Mouse (Mus musculus) lung, postnatal 10 days (tissue): ENCODE measurements around the gene Foxn1.

Source experiments
- DNase-seq: peaks from one replicate; pipeline ENCODE4 v3.0.0; 2021

Gene Foxn1

DNA sequence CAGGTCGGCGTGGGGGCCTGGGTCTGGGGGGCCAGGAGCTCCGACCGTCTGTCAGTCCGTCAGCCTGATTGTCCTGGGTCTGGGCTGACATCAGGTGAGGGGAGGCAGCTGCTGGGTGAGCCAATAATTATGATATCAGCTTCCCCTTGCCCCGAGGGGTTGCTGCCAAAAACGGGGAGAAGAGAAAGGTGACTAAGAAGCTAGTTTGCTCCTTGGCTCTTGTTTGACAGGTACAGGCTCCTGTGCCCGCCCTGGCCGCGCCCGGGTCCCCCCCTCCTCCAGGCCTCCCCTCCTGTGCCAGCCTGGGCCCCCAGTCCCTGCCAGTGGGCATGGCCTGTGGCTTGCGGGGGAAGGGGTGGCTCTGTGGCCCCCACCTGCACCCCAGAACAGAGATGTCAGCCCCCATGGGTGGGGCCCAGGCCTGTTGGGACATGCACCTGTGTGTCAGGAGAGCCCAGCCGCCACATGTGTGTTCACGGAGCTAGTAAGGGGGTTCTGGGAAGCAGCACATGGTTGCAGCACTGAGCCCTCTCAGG, at the start of gene Foxn1:
Gene Foxn1, minus strand, starts transcription at position 51 of the 536 bp plus-strand sequence.
- DNase-seq, result no peak

DNA sequence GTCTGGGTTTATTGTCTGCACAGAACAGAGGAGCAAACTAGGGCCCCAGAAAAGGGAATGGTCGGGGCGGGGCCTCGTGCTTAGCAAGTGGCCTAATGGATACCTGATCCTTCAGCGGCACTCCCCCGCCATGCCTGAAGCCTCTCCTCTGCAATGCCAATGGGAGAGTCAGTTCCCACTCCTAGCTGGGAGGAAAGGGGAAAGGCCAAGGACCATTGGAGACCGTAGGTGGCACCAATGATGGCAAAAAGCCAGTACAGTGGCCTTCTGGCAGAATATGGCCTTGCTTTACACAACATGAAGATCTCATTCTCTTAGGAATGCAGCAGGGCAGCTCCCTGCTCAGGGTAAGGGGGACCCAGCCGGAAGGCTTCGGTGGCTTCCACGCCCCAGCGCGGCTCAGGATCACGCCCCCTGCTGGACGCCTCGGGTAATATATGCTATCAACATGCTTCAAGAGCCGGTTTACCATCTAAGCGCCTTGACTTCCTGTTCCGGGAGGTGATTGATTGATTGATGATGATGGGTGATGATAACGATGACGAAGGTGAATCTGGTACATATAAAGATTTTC, 49.5 kb upstream of the Foxn1 start:
- peak; percentile 72 for DNase-seq

DNA sequence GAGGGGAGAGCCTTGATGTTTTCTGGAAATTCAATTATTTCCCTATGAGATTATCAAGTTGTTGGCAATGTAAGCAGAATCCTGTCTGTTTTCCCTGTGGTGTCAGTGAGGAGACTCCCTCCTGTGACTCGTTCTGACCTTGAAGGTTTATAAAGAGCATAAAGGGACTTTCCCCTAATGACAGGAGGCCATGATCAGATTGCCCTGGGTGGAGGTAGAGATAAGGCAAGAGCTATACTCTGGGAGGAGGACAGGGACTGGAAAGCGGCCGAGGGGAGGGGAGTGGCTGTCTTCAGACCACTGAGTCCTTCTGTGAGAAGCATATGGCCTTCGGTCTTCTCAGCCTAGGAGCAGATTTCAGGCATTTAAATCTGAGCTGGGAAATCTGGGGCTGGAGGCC, 47.7 kb upstream of the Foxn1 start:
- DNase-seq, result no peak

DNA sequence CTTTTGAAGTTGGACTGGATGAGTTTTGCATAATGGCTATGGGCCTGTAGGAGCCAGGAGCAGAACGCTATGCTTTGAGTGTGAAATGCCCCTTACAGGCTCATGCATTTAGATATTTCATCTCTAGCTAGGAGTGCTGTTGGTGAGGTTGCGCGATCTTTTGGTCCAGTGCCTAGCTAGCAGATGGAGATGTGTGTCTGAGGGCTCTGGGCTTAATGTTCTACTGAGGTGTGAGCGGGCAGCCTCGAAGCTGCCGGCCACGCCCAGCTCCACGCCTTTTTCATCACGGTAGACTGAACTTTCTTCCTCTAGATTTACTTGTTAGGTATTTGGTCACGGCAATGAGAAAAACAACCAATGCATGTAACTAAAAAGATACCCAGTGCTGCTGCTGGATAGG, 44.8 kb upstream of the Foxn1 start:
- no peak for DNase-seq

DNA sequence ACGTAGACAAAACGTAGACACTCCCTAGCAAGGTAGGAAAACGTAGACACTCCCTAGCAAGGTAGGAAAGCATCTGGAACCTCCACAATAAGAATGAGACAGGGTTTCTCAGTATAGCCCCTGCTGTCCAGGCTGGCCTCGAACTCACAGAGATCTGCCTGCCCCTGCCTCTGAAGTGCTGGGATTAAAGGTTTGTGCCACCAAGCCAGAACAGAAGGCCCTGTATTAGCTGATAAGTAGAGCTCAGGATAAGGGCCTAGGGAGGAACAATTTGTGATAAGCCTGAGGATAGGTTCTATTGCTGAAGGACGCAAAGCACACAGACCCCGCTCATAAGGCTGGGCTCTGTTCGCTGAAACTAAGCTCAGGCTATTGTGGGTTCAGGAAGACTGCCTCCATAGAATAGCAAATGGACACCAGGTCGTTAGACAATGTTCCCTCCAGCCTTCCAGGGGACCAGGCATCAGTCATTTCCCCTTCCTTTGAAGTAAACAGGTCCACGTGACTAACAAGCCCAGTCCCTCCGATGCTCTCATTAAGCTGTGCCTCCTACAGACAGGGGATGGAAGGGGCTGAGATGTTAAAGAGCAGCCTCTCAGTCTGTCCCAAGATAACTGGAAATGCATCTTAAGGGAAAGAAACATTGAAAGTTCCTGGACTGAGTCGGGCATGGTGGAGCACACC, 44.0 kb upstream of the Foxn1 start:
- DNase-seq, result no peak

DNA sequence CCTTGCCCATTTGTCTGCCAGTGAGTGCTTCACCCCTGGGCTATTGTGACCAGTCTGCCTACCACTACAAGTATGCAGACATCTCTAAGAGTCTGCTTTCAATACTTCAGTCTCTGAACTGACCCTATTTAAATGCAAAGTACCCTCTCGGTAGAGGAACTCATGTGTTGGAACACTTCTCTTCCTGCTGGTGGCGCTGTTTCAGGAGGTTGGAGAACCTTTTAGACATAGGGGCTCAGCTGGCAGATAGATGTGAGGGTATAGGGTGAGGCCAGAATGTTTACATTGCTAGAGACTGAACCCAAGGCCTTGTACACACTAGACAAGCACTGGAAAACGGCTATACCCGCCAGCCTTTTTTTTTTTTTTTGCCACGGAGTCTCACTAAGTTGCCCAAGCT, 42.0 kb upstream of the Foxn1 start:
- no peak for DNase-seq

DNA sequence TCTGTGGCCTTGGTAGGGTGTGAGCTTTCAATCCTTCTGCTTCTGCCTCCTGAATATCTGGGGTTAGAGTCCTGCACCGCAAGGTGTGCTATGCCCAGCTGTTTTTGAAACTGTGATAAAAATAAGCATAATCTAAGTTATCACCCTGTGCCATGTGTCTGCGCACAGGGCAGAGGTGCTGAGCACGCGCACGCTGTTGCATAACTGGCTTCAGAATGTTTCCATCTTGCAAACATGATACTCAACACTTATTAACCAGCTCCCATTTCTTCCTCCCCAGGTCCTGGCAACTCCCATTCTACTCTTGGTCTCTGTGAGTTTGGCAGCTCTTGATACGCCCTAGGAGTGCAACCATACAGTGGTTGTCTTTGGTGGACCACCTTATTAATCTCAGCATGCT, 41.3 kb upstream of the Foxn1 start:
- no peak for DNase-seq

DNA sequence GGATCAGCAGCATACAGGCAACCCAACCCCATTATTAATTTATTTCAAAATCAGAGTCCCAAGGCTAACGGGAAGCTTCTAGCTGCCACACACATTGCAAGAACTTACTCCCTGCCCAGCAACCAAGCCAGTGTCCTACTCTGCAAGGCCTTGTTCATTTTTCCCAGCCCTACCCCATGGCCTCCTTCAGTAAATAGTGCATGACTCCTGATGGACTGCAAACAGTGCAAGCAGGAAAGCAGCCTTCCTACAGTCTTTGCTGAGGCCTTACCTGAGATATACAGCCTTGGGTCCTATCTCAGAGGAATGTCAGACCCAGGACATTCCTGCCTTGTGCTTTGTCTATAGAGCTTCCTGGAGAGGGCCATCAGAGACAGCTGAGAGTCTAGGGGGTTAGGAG, 39.2 kb upstream of the Foxn1 start:
- no peak for DNase-seq

DNA sequence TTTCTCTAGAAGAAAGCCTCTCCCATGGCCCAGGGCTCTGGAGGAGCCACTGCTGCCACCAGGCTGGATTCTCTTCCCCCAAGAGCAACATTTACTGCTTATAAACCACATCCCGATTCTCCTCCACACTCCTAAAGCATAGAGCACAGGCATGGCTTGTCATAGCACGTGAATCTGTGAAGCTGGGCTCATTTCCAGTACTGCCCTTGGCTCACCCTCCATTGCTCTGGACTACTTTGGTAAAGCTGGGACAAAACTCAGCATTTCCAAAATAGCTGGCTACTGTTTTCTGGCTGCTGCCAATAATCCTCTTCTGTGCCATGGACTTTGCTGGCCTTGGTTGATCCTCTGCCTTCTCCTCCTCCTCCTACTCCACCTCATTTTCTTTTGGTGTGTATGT, 38.0 kb upstream of the Foxn1 start:
- DNase-seq, result peak; percentile 63

DNA sequence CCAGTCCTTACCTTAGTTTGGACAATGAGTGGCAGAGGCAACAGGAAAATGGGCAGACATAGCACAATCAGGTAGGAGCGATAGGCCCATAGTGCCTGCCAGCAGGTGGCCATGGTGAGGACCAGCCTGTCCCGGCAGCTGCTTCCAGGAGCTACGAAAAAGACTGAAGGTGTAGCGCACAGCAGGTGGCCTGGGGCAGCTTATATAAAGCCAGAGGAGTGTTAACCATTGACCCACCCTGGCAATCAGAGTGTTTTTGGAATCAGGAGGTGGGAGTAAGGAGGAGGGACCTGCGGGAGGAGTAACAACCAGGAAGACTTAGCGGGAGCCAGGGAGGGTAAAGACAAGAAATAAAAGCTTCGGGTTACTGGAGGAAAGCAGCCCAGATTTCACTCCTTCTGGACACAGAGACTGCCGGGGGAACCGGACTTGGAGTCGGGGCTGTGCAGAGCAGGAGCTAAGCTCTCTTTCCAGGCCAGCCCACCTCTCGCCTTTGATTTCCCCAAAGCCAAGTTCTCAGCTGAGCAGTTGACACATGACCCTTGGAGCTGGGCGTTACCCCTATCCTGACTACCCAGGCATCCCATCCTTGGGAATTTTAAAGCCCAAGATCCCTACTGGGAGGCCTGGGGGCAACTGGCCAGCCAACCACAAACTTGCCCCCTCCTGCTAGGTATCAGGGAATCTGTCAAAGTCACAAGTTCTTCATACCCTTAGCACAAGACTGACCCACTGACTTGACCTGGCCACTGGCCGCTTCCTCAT, 35.9 kb upstream of the Foxn1 start, which contains the start of gene Slc13a2:
Gene Slc13a2, minus strand, starts transcription at position 163 of the 765 bp plus-strand sequence.
- no peak for DNase-seq

DNA sequence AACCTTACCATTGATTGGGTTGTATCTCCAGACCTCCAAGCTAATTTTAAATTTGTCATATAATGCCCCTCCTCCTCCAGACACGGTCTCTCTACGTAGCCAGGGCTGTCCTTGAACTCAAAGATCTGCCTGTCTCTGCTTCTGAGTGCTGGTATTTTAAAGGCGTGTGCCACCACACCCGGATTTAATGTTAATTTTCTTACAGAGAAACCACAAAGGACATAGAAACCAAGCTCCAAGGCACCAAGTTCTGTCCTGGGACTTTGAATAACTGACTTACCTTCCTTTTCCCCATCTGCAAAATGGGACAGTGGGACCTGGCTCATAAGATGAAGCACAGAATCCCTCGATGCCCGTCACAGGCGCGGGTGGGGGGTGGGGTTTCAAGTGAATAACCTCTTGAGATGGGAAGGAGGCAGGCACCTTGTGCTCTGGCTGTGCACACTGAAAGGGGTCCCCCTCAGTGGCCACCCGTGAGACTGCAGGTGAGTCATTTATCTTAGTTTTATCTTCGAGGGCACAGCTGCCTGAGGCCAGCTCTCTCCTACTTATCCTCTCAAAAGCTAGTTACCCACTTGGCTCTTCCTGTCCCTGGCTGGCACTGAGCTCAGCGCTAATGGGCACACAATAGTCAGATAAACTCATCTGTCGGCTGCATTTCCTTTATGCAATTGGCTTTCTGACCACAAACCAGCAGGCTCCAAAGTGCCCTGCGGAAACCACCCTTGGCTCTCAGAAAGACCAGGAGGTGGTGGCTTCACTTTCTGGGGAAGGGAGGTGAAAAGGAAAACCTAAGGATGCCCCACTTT, 35.0 kb upstream of the Foxn1 start:
- DNase-seq, result no peak

DNA sequence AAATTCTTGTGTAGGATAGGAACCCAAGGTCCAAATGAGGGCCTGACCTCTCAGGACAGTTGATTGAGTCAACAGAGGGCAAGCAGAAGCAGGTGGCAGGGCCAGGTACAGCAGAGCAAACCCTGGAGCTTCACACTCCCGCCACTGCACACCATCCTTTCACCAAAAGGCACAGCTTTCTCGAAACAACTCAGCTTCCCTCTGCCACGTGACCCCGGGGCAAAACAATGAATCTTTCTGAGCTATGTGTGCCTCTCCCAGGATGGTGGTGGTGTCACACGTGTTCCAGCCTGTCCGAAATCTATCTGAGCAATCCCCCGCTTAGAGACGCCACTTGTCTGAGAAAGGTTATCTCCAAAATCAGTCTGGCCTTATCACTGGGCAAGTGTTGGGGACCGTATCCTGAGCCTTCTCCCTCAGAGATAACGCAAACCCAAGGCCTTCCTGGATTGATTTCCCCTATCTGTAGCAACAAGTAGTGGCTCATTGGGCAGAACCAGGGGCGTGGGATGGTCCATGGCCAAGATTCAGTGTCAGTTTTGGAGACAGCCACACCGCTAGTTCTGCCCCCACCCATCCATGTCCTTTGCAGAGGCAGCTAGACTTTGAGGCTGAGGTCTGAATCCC, 34.0 kb upstream of the Foxn1 start:
- no peak for DNase-seq

DNA sequence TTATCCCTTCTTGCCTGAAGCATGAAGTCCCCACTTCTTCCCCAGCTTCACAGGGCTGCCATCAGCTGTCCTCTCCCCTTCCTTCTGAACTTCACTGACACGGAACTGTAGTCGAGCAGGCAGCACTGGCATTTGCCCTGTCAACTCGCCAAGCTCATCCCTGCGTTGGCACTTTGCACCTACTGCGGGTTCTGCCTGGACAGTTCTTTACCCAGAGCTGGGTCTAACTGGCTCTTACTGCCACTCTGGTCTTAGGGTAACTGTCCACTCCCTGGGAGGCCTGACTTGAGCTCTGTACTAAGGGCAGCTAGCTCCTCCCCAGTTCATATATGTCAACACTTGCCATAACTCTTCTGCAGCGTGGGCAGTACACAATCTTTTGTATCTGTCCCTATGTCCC, 30.5 kb upstream of the Foxn1 start:
- DNase-seq, result no peak

DNA sequence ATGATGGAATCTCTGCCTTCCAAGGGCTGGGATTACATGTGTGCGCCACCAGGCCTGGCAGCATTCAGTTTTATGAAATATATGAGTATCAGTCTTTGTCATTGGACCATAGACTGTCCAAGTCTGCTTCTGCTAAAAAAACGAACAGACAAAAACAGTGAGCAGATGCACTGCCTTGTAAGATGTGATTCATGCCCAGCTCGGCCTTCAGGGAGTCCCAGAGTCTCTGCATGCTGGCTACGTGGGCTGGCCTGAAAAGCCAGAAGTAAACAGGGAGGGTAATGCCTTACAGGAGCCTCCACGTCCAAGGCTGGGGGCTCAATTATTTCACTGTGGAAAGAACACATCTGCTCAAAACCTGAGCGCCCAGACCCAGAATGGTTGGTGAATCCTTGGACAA, 26.5 kb upstream of the Foxn1 start:
- no peak for DNase-seq

DNA sequence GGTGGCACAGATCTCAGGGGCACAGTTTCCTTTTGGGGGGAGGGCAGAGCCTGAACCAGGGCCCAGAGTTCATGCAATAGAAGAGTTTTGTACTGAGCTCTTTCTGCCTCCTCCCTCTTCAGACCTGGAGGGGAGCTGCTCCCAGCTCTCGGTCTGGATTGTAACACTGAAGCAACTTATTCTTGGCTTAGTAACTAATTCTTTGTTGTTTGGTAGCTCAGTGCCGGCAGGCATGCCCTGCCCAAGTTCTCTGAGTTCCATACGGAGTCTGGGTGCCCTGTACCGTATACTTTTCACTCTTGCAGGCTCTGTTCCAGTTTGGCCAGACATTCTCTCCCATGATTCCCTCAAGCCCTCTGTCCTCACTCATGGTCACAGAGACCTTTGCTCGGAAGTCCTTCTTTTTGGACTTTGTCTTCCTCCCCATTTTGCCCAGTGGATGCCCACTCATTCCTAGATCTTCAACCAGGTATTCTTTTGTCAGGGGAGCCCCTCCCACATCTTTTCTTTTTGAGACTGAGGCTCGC, 26.0 kb upstream of the Foxn1 start:
- no peak for DNase-seq

DNA sequence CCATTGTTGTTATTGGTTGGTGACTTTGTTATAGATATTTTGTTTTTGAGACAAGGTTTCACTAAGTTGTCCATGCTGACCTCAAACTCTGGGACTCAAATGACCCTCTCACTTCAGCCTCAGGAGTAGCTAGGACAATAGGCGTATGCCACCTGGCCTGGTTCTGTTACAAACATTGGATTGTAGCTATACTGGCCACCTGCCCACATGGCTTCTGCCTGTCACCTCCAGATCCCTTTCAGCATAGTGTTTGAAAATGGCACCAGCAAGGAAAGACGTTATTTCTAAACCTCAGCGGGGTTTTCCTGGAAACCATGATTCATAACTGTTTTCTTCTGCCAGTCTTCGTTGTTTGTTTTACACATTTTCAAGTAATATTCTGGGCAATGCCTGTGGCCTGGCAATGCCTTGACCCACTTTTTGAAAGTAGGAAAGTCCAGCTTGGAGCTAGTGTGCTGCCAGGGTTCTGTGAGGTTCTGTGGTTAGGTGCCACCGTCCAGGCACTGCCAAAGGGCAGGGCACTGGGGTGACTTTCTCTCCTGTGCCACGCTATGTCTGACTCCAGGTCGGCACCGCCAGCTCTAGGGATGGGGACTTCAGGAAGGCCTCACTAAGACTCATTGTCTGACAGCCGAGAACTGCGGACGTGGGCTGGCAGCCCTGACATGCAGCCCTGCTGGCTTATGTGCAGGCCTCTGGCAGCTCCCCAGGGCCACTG, 25.4 kb upstream of the Foxn1 start:
- no peak for DNase-seq

DNA sequence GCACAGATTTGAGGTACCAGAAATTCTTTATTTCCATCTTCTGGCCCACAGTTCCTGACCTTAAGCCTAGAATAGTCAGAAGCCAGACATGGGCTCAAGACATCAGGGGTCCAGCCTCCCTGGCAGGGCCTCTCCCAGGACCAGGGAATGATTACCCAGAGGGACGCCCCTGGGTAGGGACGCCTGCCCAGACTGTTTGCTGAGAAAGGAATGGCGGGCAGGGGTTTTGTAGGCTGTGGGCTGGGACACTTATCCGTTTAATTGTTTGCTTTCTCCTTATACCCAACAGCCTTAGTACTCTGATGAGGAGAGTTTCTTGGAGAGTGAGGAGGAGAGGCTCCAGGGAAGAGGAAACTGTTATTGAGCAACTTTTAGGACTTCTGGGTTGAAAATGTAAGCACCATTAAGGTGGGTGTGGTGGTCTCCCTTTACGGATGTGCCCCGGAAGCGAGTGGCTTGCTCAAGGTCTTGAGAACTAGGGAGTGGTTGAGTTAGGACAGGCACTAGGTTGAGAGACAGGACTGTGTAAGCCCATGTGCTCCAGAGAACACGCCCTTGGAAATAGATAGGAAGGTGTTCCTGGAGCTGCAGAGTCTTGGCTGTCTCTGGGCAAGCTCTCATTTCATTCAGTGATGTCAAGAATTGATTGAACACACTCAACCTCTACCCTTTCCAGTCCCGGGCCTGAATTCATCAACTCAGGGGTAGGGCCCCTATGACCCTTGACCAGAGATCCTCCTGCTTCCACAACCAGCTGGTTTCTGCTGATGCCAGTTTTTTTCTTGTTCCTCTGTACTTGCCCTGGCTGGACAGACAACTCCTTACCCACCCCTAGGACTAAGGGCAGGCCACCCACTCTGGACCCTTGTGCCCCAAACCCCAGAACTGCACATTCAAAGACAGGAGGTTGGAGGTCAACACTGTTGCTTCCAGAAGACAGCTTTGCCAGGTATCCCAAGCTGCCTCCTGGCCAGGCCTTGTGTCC, 22.2 kb upstream of the Foxn1 start:
- DNase-seq, result no peak

DNA sequence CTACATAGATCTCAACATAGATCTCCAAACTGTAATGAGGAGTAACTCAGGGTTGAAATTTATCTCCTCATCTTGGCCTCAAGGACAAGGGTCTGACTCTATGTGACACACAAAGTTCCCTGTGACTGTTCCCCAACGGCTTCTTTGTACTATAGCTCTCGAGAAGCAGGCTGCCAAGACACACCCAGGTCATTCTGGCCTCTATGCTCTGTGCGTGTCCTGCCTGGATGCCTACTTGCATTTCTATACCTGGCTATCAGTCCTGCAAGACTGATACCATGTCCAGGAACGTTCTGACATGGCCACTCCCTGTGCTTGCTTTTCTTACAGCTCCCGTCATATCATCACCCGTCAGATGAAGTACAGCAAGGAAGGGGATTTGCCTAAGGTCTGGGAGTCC, 15.7 kb upstream of the Foxn1 start:
- DNase-seq, result no peak

DNA sequence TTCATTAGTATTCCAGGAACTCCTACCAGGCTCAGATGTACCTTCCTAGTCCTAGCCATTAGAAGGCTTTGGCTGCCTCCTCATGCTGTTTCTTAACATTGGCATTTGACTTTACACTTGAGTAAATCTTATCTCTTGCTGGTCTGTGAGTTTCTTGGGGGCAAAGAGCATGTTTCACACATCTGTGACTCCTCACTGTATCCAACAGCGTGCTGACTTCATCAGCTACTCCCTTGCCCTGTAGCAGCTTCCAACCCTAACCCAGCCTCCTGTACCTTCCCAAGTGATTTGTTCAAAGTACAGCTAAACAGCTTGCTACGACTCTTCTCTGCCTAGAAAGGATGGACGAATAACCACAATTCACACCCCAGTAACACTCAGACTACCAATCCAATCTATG, 15.1 kb upstream of the Foxn1 start:
- DNase-seq, result no peak

DNA sequence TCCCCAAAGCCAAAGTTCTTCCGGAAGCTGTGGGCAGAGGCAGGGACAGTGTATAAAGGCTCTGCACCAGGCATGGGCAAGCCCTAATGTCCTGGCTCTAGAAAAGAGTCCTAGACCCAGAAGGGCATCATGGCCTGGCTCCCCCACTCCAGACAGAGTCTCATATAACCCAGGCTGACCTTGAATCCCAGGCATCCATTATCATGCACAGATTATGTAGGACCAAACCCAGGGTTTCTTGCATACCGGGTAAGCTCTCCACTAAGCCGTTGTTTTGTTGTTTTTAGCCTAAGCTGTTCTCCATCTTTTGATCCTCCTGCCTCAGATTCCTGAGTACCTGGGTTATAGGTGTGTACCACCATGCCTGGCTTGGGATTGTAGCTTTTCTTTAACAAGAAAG, 14.6 kb upstream of the Foxn1 start:
- no peak for DNase-seq
